Mouse (Mus musculus): ENCODE data around the gene Prdx1. TPM values are rescaled to one million over a fixed set of nuclear protein-coding genes. Genes with fewer than 3 reads are reported as not detected.

Prdx1 gene
- polyA plus RNA-seq, 1 experiment: 410 TPM

DNA sequence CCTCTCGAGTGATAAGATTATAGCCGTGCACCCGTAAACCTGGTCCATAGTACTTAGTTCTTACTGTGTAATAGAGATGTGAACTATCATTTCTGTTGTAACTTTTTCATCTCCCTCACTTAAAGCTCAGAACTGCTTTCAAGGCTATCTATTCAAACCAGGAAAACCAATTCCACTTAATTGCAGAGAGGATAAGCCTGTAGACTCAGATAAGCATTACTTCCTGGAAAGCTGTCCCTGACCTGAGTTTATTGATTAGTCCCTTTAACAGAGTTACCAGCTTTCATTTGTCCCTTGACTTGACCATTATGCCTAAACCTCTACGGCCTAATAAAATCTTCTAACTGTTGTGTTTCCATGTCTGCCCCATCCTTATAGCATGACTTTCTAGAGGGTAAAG lies 1.4 kb upstream of the Prdx1 start:
- Histone ChIP-seq H3K4me1 (ENCODE audit: control insufficient read depth, insufficient read depth, low read length) (no peaks in the 10 kb centered on the region; the same call in 1 of the 2 replicates), H3K27ac (ENCODE audit: control insufficient read depth, insufficient read depth, low read depth, low read length, poor library complexity) (no peak overlapping the region), H3K4me3 (replicated peaks; ENCODE audit: control insufficient read depth, low read depth, low read length) (no peak overlapping the region)
- no peak for TF ChIP-seq CTCF (IDR thresholded peaks at IDR 0.05; ENCODE audit: control insufficient read depth, insufficient read depth, low read length)
- TF ChIP-seq POLR2A (IDR thresholded peaks at IDR 0.05; ENCODE audit: borderline replicate concordance, control insufficient read depth, low read depth, low read length): no peak
- WGBS: 57% methylated on average over 4 of the region's 4 CpGs

DNA sequence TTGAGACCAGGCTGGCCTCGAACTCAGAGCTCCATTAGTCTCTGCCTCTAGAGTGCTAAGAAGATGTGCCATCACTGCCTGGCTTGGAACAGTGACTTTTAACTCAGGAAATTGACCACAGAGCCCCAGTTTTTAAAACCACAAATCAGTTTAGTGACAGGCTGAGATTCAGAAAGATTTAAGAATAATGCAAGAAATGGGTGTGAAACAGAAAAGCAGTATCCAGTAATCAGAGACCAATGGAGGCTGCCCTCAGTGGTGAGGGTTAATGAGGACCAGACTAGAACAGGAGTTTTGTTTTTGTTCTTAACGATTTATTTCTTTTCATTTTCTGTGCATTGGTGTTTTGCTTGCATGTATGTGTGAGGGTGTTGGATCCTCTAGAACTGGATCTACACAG lies 679 bp upstream of the Prdx1 start:
- H3K4me1 ChIP-seq (ENCODE audit: control insufficient read depth, insufficient read depth, low read length): no peaks in the 10 kb centered on the region; the same call in 1 of the 2 replicates
- TF ChIP-seq CTCF (IDR thresholded peaks at IDR 0.05; ENCODE audit: control insufficient read depth, insufficient read depth, low read length) (no peak), POLR2A (IDR thresholded peaks at IDR 0.05; ENCODE audit: borderline replicate concordance, control insufficient read depth, low read depth, low read length) (no peak)

GRCm38 (mm10) chr4:116687041-116687440 lies 1.7 kb downstream of the Prdx1 start:
- no peak for TF ChIP-seq CTCF (IDR thresholded peaks at IDR 0.05; ENCODE audit: control insufficient read depth, insufficient read depth, low read length)
- no peak for TF ChIP-seq POLR2A (IDR thresholded peaks at IDR 0.05; ENCODE audit: borderline replicate concordance, control insufficient read depth, low read depth, low read length)
- 26% methylated on average over 1 of the region's 1 CpGs for WGBS
- H3K4me3 ChIP-seq (replicated peaks; ENCODE audit: control insufficient read depth, low read depth, low read length): no peak overlapping the region
- no peak overlapping the region for H3K27ac ChIP-seq (ENCODE audit: control insufficient read depth, insufficient read depth, low read depth, low read length, poor library complexity)
- H3K4me1 ChIP-seq (ENCODE audit: control insufficient read depth, insufficient read depth, low read length): no peaks in the 10 kb centered on the region; the same call in 1 of the 2 replicates

More for the DNA sequence above, 679 bp upstream of the Prdx1 start:
- Histone ChIP-seq H3K27ac (ENCODE audit: control insufficient read depth, insufficient read depth, low read depth, low read length, poor library complexity) (no peak overlapping the region), H3K4me3 (replicated peaks; ENCODE audit: control insufficient read depth, low read depth, low read length) (no peak overlapping the region)
- 66% methylated on average over 2 of the region's 2 CpGs for WGBS

DNA sequence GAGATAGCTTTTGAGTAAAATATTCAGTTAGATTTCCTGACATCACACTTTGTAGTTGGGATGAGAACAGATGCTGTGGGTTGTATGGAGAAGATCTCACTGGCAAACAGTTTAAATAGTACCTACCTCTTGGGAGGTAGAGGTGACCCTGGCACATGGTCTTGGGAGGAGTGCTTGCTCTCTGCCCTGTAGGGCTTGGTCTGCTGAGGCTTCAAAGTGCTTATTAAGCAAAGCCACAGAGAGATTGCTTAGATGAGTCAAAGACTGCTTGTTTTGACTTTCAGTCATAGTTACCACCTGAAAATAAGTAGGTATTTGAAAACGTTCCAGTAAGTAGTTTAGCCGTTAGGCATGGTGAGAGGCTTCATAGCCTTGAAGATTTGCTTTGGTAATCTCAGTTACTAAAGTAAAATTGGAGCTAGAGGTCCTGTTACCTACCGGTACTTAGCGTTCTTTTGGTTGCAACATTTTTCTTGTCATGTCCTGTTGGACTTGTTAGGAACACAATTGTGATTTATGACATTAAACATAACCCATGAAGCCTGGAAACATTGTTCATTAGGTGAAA lies 4.0 kb downstream of the Prdx1 start:
- WGBS: 83% methylated on average over 4 of the region's 4 CpGs
- TF ChIP-seq POLR2A (IDR thresholded peaks at IDR 0.05; ENCODE audit: borderline replicate concordance, control insufficient read depth, low read depth, low read length) (no peak), CTCF (IDR thresholded peaks at IDR 0.05; ENCODE audit: control insufficient read depth, insufficient read depth, low read length) (no peak)
- H3K4me1 ChIP-seq (ENCODE audit: control insufficient read depth, insufficient read depth, low read length): no peaks in the 10 kb centered on the region; the same call in 1 of the 2 replicates
- no peak overlapping the region for H3K27ac ChIP-seq (ENCODE audit: control insufficient read depth, insufficient read depth, low read depth, low read length, poor library complexity)
- no peak overlapping the region for H3K4me3 ChIP-seq (replicated peaks; ENCODE audit: control insufficient read depth, low read depth, low read length)

DNA sequence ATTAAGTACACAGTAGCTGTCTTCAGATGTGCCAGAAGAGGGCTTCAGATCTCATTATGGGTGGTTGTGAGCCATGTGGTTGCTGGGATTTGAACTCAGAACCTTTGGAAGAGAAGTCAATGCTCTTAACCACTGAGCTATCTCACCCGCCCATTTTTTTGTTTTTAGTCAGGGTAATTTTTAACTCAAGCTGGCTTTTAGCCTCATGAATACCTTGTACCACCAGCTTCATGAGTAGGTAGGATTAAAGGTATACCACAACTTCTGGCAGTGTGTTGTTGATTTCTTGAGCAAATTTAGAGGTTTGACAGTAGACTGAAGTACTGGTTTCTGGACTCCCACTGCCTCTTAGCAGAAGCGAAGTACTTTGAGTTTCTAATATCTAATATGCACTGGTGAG lies 6.8 kb downstream of the Prdx1 start:
- no peaks in the 10 kb centered on the region for H3K4me1 ChIP-seq (ENCODE audit: control insufficient read depth, insufficient read depth, low read length)
- 78% methylated on average over 2 of the region's 2 CpGs for WGBS
- no peak overlapping the region for H3K27ac ChIP-seq (ENCODE audit: control insufficient read depth, insufficient read depth, low read depth, low read length, poor library complexity)
- H3K4me3 ChIP-seq (replicated peaks; ENCODE audit: control insufficient read depth, low read depth, low read length): no peak overlapping the region
- no peak for TF ChIP-seq CTCF (IDR thresholded peaks at IDR 0.05; ENCODE audit: control insufficient read depth, insufficient read depth, low read length)
- TF ChIP-seq POLR2A (IDR thresholded peaks at IDR 0.05; ENCODE audit: borderline replicate concordance, control insufficient read depth, low read depth, low read length): no peak

DNA sequence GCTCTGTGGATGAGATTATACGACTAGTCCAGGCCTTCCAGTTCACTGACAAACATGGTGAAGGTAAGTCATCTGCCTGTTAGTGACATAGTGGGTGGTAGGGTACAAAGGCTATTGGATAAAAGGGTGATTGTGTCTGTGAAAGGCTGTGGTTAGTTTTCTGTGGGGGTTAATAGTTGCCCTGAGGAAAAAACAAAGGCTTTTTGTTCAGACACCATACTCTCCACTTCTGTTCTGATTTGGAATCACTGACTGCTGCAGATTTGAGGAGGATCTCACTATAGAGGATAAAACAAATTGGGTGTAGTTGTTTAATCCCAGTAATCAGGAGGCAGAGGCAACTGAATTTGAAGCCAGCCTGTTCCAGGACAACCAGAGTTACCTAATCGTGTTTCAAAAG lies 8.4 kb downstream of the Prdx1 start:
- 83% methylated on average over 2 of the region's 2 CpGs for WGBS
- H3K4me3 ChIP-seq (replicated peaks; ENCODE audit: control insufficient read depth, low read depth, low read length): no peak overlapping the region
- TF ChIP-seq POLR2A (IDR thresholded peaks at IDR 0.05; ENCODE audit: borderline replicate concordance, control insufficient read depth, low read depth, low read length) (no peak), CTCF (IDR thresholded peaks at IDR 0.05; ENCODE audit: control insufficient read depth, insufficient read depth, low read length) (no peak)

GRCm38 (mm10) chr4:116698693-116699342 lies 13.5 kb downstream of the Prdx1 start:
- Histone ChIP-seq H3K4me1 (ENCODE audit: control insufficient read depth, insufficient read depth, low read length) (no peaks in the 10 kb centered on the region), H3K4me3 (replicated peaks; ENCODE audit: control insufficient read depth, low read depth, low read length) (no peak overlapping the region), H3K27ac (ENCODE audit: control insufficient read depth, insufficient read depth, low read depth, low read length, poor library complexity) (no peak overlapping the region)
- no peak for TF ChIP-seq CTCF (IDR thresholded peaks at IDR 0.05; ENCODE audit: control insufficient read depth, insufficient read depth, low read length)
- no peak for TF ChIP-seq POLR2A (IDR thresholded peaks at IDR 0.05; ENCODE audit: borderline replicate concordance, control insufficient read depth, low read depth, low read length)
- WGBS: 59% methylated on average over 2 of the region's 2 CpGs

More for the DNA sequence above, 8.4 kb downstream of the Prdx1 start:
- Histone ChIP-seq H3K4me1 (ENCODE audit: control insufficient read depth, insufficient read depth, low read length) (no peaks in the 10 kb centered on the region), H3K27ac (ENCODE audit: control insufficient read depth, insufficient read depth, low read depth, low read length, poor library complexity) (no peak overlapping the region)

GRCm38 (mm10) chr4:116700964-116701363 lies 15.6 kb downstream of the Prdx1 start:
- 87% methylated on average over 1 of the region's 1 CpGs for WGBS
- no peak for TF ChIP-seq CTCF (IDR thresholded peaks at IDR 0.05; ENCODE audit: control insufficient read depth, insufficient read depth, low read length)
- TF ChIP-seq POLR2A (IDR thresholded peaks at IDR 0.05; ENCODE audit: borderline replicate concordance, control insufficient read depth, low read depth, low read length): no peak

More at GRCm38 (mm10) chr4:116700964-116701363, 15.6 kb downstream of the Prdx1 start:
- Histone ChIP-seq H3K4me3 (replicated peaks; ENCODE audit: control insufficient read depth, low read depth, low read length) (no peak overlapping the region), H3K27ac (ENCODE audit: control insufficient read depth, insufficient read depth, low read depth, low read length, poor library complexity) (no peak overlapping the region), H3K4me1 (ENCODE audit: control insufficient read depth, insufficient read depth, low read length) (no peaks in the 10 kb centered on the region; the same call in 1 of the 2 replicates)

Data from bone marrow, adult 2 months (tissue).